Mouse (Mus musculus) lung, embryonic 16.5 days (tissue): Measurements from ENCODE around the gene Tspan2. TPM values are rescaled to one million over a fixed set of nuclear protein-coding genes. Genes with fewer than 3 reads are reported as not detected.

Source experiments
- ATAC-seq: fragments of 200-750 bp; cut with Nextera tagmentation; 2 replicates; pipeline ENCODE4 v1.8.0; 2017; ENCODE audit warnings: low read depth, mild to moderate bottlenecking, moderate library complexity
- H3K27ac ChIP-seq: fragments of 300-500 bp; sonication (generic); 2 replicates; pipeline ENCODE4 v1.5.1; 2014; ENCODE audit warnings: mild to moderate bottlenecking, control low read depth, low read length
- H3K27me3 ChIP-seq: fragments of 300-500 bp; sonication (generic); 2 replicates; pipeline ENCODE4 v1.6.1; 2014; ENCODE audit warnings: low read depth, low read length, mixed read lengths; ENCODE audit not compliant: control insufficient read depth, insufficient read depth
- H3K36me3 ChIP-seq: fragments of 300-500 bp; sonication (generic); 2 replicates; pipeline ENCODE4 v1.6.1; 2014; ENCODE audit warnings: low read length; ENCODE audit not compliant: control insufficient read depth, insufficient read depth
- H3K4me1 ChIP-seq: fragments of 300-500 bp; sonication (generic); replicated peaks from 2 replicates; pipeline ENCODE4 v1.6.1; 2014; ENCODE audit warnings: low read length, mixed read lengths; ENCODE audit not compliant: control insufficient read depth, insufficient read depth
- H3K4me2 ChIP-seq: fragments of 300-500 bp; sonication (generic); 2 replicates; pipeline ENCODE4 v1.6.1; 2014; ENCODE audit warnings: low read depth, low read length, control low read depth
- H3K4me3 ChIP-seq: fragments of 300-500 bp; sonication (generic); 2 replicates; pipeline ENCODE4 v1.5.1; 2014; ENCODE audit warnings: mild to moderate bottlenecking, low read length, control low read depth
- H3K9ac ChIP-seq: fragments of 300-500 bp; sonication (generic); 2 replicates; pipeline ENCODE4 v1.6.1; 2014; ENCODE audit warnings: low read length, control low read depth
- H3K9me3 ChIP-seq: fragments of 300-500 bp; sonication (generic); 2 replicates; pipeline ENCODE4 v1.6.1; 2016; ENCODE audit warnings: low read length; ENCODE audit not compliant: control insufficient read depth
- WGBS: fragments of 180-500 bp; shearing (Covaris S2); extraction: QIAGEN DNeasy Blood & Tissue Kit; methylation state at CpG from one replicate; pipeline ENCODE4 v1.1.7; 2014; 5-methylcytosine and 5-hydroxymethylcytosine counted together
- polyA plus RNA-seq: library from polyadenylated mRNA; unstranded; fragments of >200 nt; fragmentation: Nextera tagmentation; extraction: Ambion mirVana; gene quantifications from 2 replicates; pipeline ENCODE4 v1.2.1, GENCODE M21; 2015

Gene Tspan2
- polyA plus RNA-seq, 1 experiment from 2014 or later = 17.9 TPM

- ATAC-seq = no peak
- H3K27me3 ChIP-seq = no peaks in the 10 kb centered on the region
- H3K4me2 ChIP-seq = no peak overlapping the region
- H3K4me1 ChIP-seq = peaks cover 21% of the 10 kb centered on the region
- no peaks in the 10 kb centered on the region for H3K9me3 ChIP-seq
- H3K27ac ChIP-seq = no peak overlapping the region
- H3K4me3 ChIP-seq = no peak overlapping the region
- no peak overlapping the region for H3K9ac ChIP-seq
- WGBS = 78% methylated on average over 4 of the region's 4 CpGs
- H3K36me3 ChIP-seq = no peaks in the 10 kb centered on the region
Measured at GRCm38 (mm10) chr3:102732619-102733018, 1.7 kb upstream of the Tspan2 start.

GRCm38 (mm10) chr3:102733050-102733449 lies 1.3 kb upstream of the Tspan2 start:
- Histone ChIP-seq H3K9ac (no peak overlapping the region), H3K9me3 (no peaks in the 10 kb centered on the region), H3K4me1 (peaks cover 24% of the 10 kb centered on the region), H3K4me2 (no peak overlapping the region), H3K27me3 (no peaks in the 10 kb centered on the region), H3K4me3 (no peak overlapping the region), H3K27ac (no peak overlapping the region), H3K36me3 (no peaks in the 10 kb centered on the region)
- WGBS = 98% methylated on average over 3 of the region's 3 CpGs
- ATAC-seq = no peak

- Histone ChIP-seq H3K27me3 (no peaks in the 10 kb centered on the region), H3K36me3 (no peaks in the 10 kb centered on the region), H3K9me3 (no peaks in the 10 kb centered on the region), H3K4me2 (peak overlapping the region; percentile 96), H3K27ac (peak overlapping the region; percentile 72), H3K4me1 (peaks cover 27% of the 10 kb centered on the region), H3K9ac (peak overlapping the region; percentile 79), H3K4me3 (peak overlapping the region; percentile 80)
- ATAC-seq = no peak
- WGBS = 33% methylated on average over 6 of the region's 6 CpGs
Measured at GRCm38 (mm10) chr3:102733936-102734312, 405 bp upstream of the Tspan2 start.

GRCm38 (mm10) chr3:102735031-102735558 lies 766 bp downstream of the Tspan2 start:
- WGBS = 1% methylated on average over 33 of the region's 33 CpGs
- peaks cover 27% of the 10 kb centered on the region for H3K4me1 ChIP-seq
- H3K4me2 ChIP-seq = peak overlapping the region; percentile 96
- H3K4me3 ChIP-seq = peak overlapping the region; percentile 80
- no peaks in the 10 kb centered on the region for H3K36me3 ChIP-seq
- H3K9me3 ChIP-seq = no peaks in the 10 kb centered on the region
- H3K27me3 ChIP-seq = no peaks in the 10 kb centered on the region
- peak overlapping the region; percentile 61; the same call in 1 of the 2 replicates for H3K27ac ChIP-seq
- peak overlapping the region; percentile 79 for H3K9ac ChIP-seq
- peak; percentile 65 for ATAC-seq

GRCm38 (mm10) chr3:102735638-102736037 lies 1.3 kb downstream of the Tspan2 start:
- H3K27me3 ChIP-seq = no peaks in the 10 kb centered on the region
- no peaks in the 10 kb centered on the region for H3K36me3 ChIP-seq
- peak overlapping the region; percentile 79 for H3K9ac ChIP-seq

GRCm38 (mm10) chr3:102736436-102736835 lies 2.1 kb downstream of the Tspan2 start:
- ATAC-seq = no peak
- no peaks in the 10 kb centered on the region for H3K9me3 ChIP-seq
- H3K4me3 ChIP-seq = no peak overlapping the region
- H3K9ac ChIP-seq = no peak overlapping the region; the same call in 1 of the 2 replicates
- H3K27ac ChIP-seq = 0 out of 2 replicates have a peak overlapping the region, but pooled peaks have one; percentile 6
- no peaks in the 10 kb centered on the region for H3K27me3 ChIP-seq
- peaks cover 27% of the 10 kb centered on the region for H3K4me1 ChIP-seq
- H3K4me2 ChIP-seq = peak overlapping the region; percentile 96; the same call in 1 of the 2 replicates
- WGBS = 69% methylated on average over 6 of the region's 6 CpGs
- no peaks in the 10 kb centered on the region for H3K36me3 ChIP-seq

More at GRCm38 (mm10) chr3:102735638-102736037, 1.3 kb downstream of the Tspan2 start:
- Histone ChIP-seq H3K9me3 (no peaks in the 10 kb centered on the region), H3K27ac (no peak overlapping the region), H3K4me3 (peak overlapping the region; percentile 80), H3K4me2 (peak overlapping the region; percentile 96), H3K4me1 (peaks cover 27% of the 10 kb centered on the region)
- 60% methylated on average over 6 of the region's 6 CpGs for WGBS
- no peak for ATAC-seq

GRCm38 (mm10) chr3:102737106-102737505 lies 2.8 kb downstream of the Tspan2 start:
- H3K9ac ChIP-seq = peak overlapping the region; percentile 9; the same call in 1 of the 2 replicates

GRCm38 (mm10) chr3:102738161-102738901 lies 4.0 kb downstream of the Tspan2 start:
- no peaks in the 10 kb centered on the region for H3K36me3 ChIP-seq
- ATAC-seq = peak; percentile 24; the same call in 1 of the 2 replicates
- no peak overlapping the region for H3K4me3 ChIP-seq
- 57% methylated on average over 10 of the region's 10 CpGs for WGBS
- H3K9ac ChIP-seq = no peak overlapping the region
- peaks cover 30% of the 10 kb centered on the region for H3K4me1 ChIP-seq
- H3K27me3 ChIP-seq = no peaks in the 10 kb centered on the region
- no peaks in the 10 kb centered on the region for H3K9me3 ChIP-seq
- H3K27ac ChIP-seq = peak overlapping the region; percentile 86
- peak overlapping the region; percentile 25; the same call in 1 of the 2 replicates for H3K4me2 ChIP-seq

More at GRCm38 (mm10) chr3:102737106-102737505, 2.8 kb downstream of the Tspan2 start:
- Histone ChIP-seq H3K4me3 (no peak overlapping the region), H3K36me3 (no peaks in the 10 kb centered on the region), H3K4me1 (peaks cover 27% of the 10 kb centered on the region), H3K27me3 (no peaks in the 10 kb centered on the region), H3K9me3 (no peaks in the 10 kb centered on the region), H3K27ac (no peak overlapping the region), H3K4me2 (no peak overlapping the region)
- WGBS = 73% methylated on average over 6 of the region's 6 CpGs
- ATAC-seq = no peak

GRCm38 (mm10) chr3:102738926-102739325 lies 4.6 kb downstream of the Tspan2 start:
- Histone ChIP-seq H3K27ac (peak overlapping the region; percentile 56), H3K4me2 (no peak overlapping the region)

More at GRCm38 (mm10) chr3:102738926-102739325, 4.6 kb downstream of the Tspan2 start:
- Histone ChIP-seq H3K9ac (no peak overlapping the region), H3K4me3 (no peak overlapping the region), H3K9me3 (no peaks in the 10 kb centered on the region), H3K4me1 (peaks cover 34% of the 10 kb centered on the region), H3K36me3 (no peaks in the 10 kb centered on the region), H3K27me3 (no peaks in the 10 kb centered on the region)
- no peak for ATAC-seq
- WGBS = 70% methylated on average over 6 of the region's 6 CpGs
